Mouse (Mus musculus) lung, postnatal 0 days (tissue): ENCODE measurements around the gene Vamp9.

Experiments
- CTCF ChIP-seq: IDR thresholded peaks from 2 replicates; pipeline ENCODE4 v1.5.1; 2016; ENCODE audit warnings: antibody characterized with exemption, mild to moderate bottlenecking
- EP300 ChIP-seq: IDR thresholded peaks from 2 replicates; pipeline ENCODE4 v1.6.1; 2016; ENCODE audit warnings: antibody characterized with exemption, mild to moderate bottlenecking, control low read depth

GRCm38 (mm10) chr5:99959236-99959936, 53.3 kb downstream of the Vamp9 start:
- TF ChIP-seq EP300 (0 out of 2 replicates have a peak, but pooled peaks have one; percentile 13), CTCF (no peak)
